In the genomic region with DNA sequence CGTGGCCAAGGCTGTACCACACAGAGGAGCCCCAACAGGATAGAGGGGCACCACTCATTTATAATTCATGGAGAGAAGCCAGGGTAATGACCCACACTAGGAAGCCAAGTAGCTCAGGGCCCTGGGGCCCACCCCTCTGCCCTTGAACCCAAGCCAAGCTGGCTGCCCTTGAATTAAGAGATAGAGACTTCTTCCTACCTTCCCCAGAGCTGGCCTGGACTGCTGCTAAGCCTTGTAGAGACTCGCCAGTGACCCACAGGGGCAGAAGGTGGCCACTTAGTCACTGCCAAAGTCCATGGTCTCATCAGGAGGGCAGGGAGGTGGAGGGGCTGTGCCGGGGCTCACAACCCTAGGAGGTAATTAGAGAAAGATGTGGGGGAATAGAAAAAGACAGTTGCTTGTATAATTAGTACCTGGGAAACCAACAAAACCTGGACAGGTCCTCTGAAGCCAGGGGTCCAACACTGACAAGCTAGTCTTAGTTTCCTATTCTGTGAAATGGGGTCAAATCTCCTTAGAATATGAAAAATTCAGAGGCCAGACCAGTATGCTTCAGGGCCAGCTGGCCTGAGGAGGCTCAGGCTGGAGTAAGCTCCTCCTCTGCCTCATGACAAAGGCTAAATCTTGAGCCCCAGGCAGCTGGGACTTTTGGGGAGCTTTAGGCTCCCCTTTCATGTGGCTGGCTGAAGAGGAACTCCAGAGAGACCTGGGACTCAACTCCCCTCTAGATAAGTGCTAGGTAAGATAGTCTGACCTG, we compare ENCODE assay signal across 9 mouse cellular contexts. TPM values are rescaled to one million over a fixed set of nuclear protein-coding genes. Genes with fewer than 3 reads are reported as not detected.
DNase-seq lines count a peak whose midpoint lies in the region; ATAC-seq and TF ChIP-seq lines count a peak whose summit lies in the region.
"Had no signal": no experiment of that assay in that cellular context is flagged by ENCODE, and none has a peak within 500 bp of the region (broad histone marks: within the 10 kb centered on the region; RNA-seq: fewer than 3 reads in every experiment).

No protein-coding gene starts in this region.

- intact Hi-C loops in gastrocnemius, adult 2 months (cut with DNase I), result no loop called here

- no peak for TF ChIP-seq CTCF in liver, postnatal 0 days (IDR thresholded peaks at IDR 0.05; ENCODE audit: low read depth)
- TF ChIP-seq CTCF in gastrocnemius, adult 2 months (IDR thresholded peaks at IDR 0.05), result no peak

- H3K4me3 ChIP-seq in liver, embryonic 12.5 days, result no peak overlapping the region
- no peak overlapping the region for H3K4me3 ChIP-seq in liver, postnatal 0 days (ENCODE audit: low read depth, low read length)
- H3K4me3 ChIP-seq in forebrain, embryonic 13.5 days, result peak overlapping the region; percentile 91
- no peak overlapping the region for H3K4me3 ChIP-seq in intestine, embryonic 16.5 days (ENCODE audit: low read length)
- H3K4me3 ChIP-seq in neural tube, embryonic 13.5 days, result peak overlapping the region; percentile 97
- no peak overlapping the region for H3K4me3 ChIP-seq in gastrocnemius, adult 2 months

- DNase-seq in liver, postnatal 0 days, result no peak
- no peak for DNase-seq in lung, adult 18-20 months
- DNase-seq in gastrocnemius, adult 2 months, result no peak
- DNase-seq: cerebellum, adult 8-10 months had no signal

- 75% methylated on average over 3 of the region's 3 CpGs for WGBS in liver, embryonic 12.5 days (ENCODE audit: insufficient replicate concordance)
- 60% methylated on average over 3 of the region's 3 CpGs for WGBS in liver, postnatal 0 days (ENCODE audit: insufficient replicate concordance)
- WGBS in forebrain, embryonic 13.5 days, result 64% methylated on average over 3 of the region's 3 CpGs
- WGBS in intestine, embryonic 16.5 days, result 62% methylated on average over 3 of the region's 3 CpGs
- WGBS in neural tube, embryonic 13.5 days, result 89% methylated on average over 3 of the region's 3 CpGs

- peak overlapping the region; percentile 59 for H3K27ac ChIP-seq in liver, embryonic 12.5 days
- no peak overlapping the region for H3K27ac ChIP-seq in liver, postnatal 0 days (ENCODE audit: low read depth)
- H3K27ac ChIP-seq in forebrain, embryonic 13.5 days, result no peak overlapping the region; the same call in 1 of the 2 replicates
- H3K27ac ChIP-seq in intestine, embryonic 16.5 days (ENCODE audit: low read length), result peak overlapping the region; percentile 27; the same call in 1 of the 2 replicates
- no peak overlapping the region for H3K27ac ChIP-seq in neural tube, embryonic 13.5 days (replicated peaks)
- H3K27ac ChIP-seq in gastrocnemius, adult 2 months, result no peak overlapping the region

- peak overlapping the region; percentile 81; the same call in 1 of the 2 replicates for H3K4me2 ChIP-seq in liver, embryonic 12.5 days
- H3K4me2 ChIP-seq in liver, postnatal 0 days (ENCODE audit: low read depth, low read length), result no peak overlapping the region
- peak overlapping the region; percentile 97 for H3K4me2 ChIP-seq in forebrain, embryonic 13.5 days
- H3K4me2 ChIP-seq in intestine, embryonic 16.5 days (ENCODE audit: low read depth, low read length), result no peak overlapping the region
- H3K4me2 ChIP-seq in neural tube, embryonic 13.5 days, result peak overlapping the region; percentile 87

- peaks cover 60% of the 10 kb centered on the region for H3K36me3 ChIP-seq in liver, embryonic 12.5 days
- peaks cover 45% of the 10 kb centered on the region for H3K36me3 ChIP-seq in liver, postnatal 0 days (replicated peaks; ENCODE audit: insufficient read depth, low read length)
- H3K36me3 ChIP-seq in forebrain, embryonic 13.5 days (ENCODE audit: poor library complexity, severe bottlenecking), result peaks cover 57% of the 10 kb centered on the region
- peaks cover 21% of the 10 kb centered on the region for H3K36me3 ChIP-seq in intestine, embryonic 16.5 days (ENCODE audit: control insufficient read depth, insufficient read depth, low read length)
- peaks cover 57% of the 10 kb centered on the region for H3K36me3 ChIP-seq in neural tube, embryonic 13.5 days

- no peaks in the 10 kb centered on the region for H3K9me3 ChIP-seq in liver, embryonic 12.5 days (replicated peaks)
- no peaks in the 10 kb centered on the region for H3K9me3 ChIP-seq in liver, postnatal 0 days (ENCODE audit: low read length)
- H3K9me3 ChIP-seq in forebrain, embryonic 13.5 days (replicated peaks), result no peaks in the 10 kb centered on the region
- no peaks in the 10 kb centered on the region for H3K9me3 ChIP-seq in intestine, embryonic 16.5 days (ENCODE audit: control insufficient read depth, low read length)
- H3K9me3 ChIP-seq in neural tube, embryonic 13.5 days, result no peaks in the 10 kb centered on the region

- ATAC-seq in liver, embryonic 12.5 days, result no peak
- no peak for ATAC-seq in liver, postnatal 0 days
- ATAC-seq in forebrain, embryonic 13.5 days, result no peak
- no peak for ATAC-seq in intestine, embryonic 16.5 days
- no peak for ATAC-seq in neural tube, embryonic 13.5 days (ENCODE audit: low read depth)

- H3K27me3 ChIP-seq in liver, embryonic 12.5 days (replicated peaks), result no peaks in the 10 kb centered on the region
- H3K27me3 ChIP-seq in liver, postnatal 0 days (ENCODE audit: insufficient read depth, low read length), result no peaks in the 10 kb centered on the region
- H3K27me3 ChIP-seq in forebrain, embryonic 13.5 days, result no peaks in the 10 kb centered on the region
- H3K27me3 ChIP-seq in intestine, embryonic 16.5 days (replicated peaks; ENCODE audit: control insufficient read depth, insufficient read depth, low read length), result no peaks in the 10 kb centered on the region
- no peaks in the 10 kb centered on the region for H3K27me3 ChIP-seq in neural tube, embryonic 13.5 days

- H3K4me1 ChIP-seq in liver, embryonic 12.5 days, result peaks cover 74% of the 10 kb centered on the region
- peaks cover 44% of the 10 kb centered on the region for H3K4me1 ChIP-seq in liver, postnatal 0 days (ENCODE audit: insufficient read depth)
- peaks cover 37% of the 10 kb centered on the region for H3K4me1 ChIP-seq in forebrain, embryonic 13.5 days
- H3K4me1 ChIP-seq in intestine, embryonic 16.5 days (ENCODE audit: control insufficient read depth, insufficient read depth, low read length), result peaks cover 27% of the 10 kb centered on the region
- H3K4me1 ChIP-seq in neural tube, embryonic 13.5 days (replicated peaks), result peaks cover 38% of the 10 kb centered on the region

- no peak for TF ChIP-seq EP300 in liver, postnatal 0 days (IDR thresholded peaks at IDR 0.05; ENCODE audit: low read depth)

- H3K9ac ChIP-seq in liver, embryonic 12.5 days, result peak overlapping the region; percentile 53
- no peak overlapping the region; the same call in 1 of the 2 replicates for H3K9ac ChIP-seq in liver, postnatal 0 days (replicated peaks)
- H3K9ac ChIP-seq in forebrain, embryonic 13.5 days, result peak overlapping the region; percentile 100
- H3K9ac ChIP-seq in intestine, embryonic 16.5 days (ENCODE audit: low read depth, low read length), result peak overlapping the region; percentile 20
- peak overlapping the region; percentile 98 for H3K9ac ChIP-seq in neural tube, embryonic 13.5 days

RNA-seq across cellular contexts. Expression of a gene that starts 9.4 kb away (rescaled TPM):
- polyA plus RNA-seq in liver, embryonic 12.5 days (2016; fragmentation: Nextera tagmentation; extraction: Ambion mirVana), result 36.8 and 38.4 TPM in 2 replicates
- polyA plus RNA-seq in liver, postnatal 0 days (2015; fragmentation: Nextera tagmentation; extraction: Ambion mirVana), result 26.2 and 28.2 TPM in 2 replicates
- polyA plus RNA-seq in forebrain, embryonic 13.5 days (2015; fragmentation: Nextera tagmentation; extraction: Ambion mirVana), result 98.6 and 98.8 TPM in 2 replicates
- 48.9 and 59.3 TPM in 2 replicates for polyA plus RNA-seq in intestine, embryonic 16.5 days (2015; fragmentation: Nextera tagmentation; extraction: Ambion mirVana)
- polyA plus RNA-seq in neural tube, embryonic 13.5 days (2015; fragmentation: Nextera tagmentation; extraction: Ambion mirVana), result 84.2 and 92.9 TPM in 2 replicates
- 10 to 100 TPM; 23.3 to 34.1 TPM for total RNA-seq in gastrocnemius, adult 2 months (2021)

RNA-seq across cellular contexts. Expression of a gene that starts 16.9 kb away (rescaled TPM):
- polyA plus RNA-seq in liver, embryonic 12.5 days (2016; fragmentation: Nextera tagmentation; extraction: Ambion mirVana), result 7.7 and 9.9 TPM in 2 replicates
- polyA plus RNA-seq in liver, postnatal 0 days (2015; fragmentation: Nextera tagmentation; extraction: Ambion mirVana), result 7.0 TPM in 2 replicates
- 0.05 TPM in 1 of 2 replicates, not detected in the other for polyA plus RNA-seq in forebrain, embryonic 13.5 days (2015; fragmentation: Nextera tagmentation; extraction: Ambion mirVana)
- 64.2 and 94.9 TPM in 2 replicates for polyA plus RNA-seq in intestine, embryonic 16.5 days (2015; fragmentation: Nextera tagmentation; extraction: Ambion mirVana)
- polyA plus RNA-seq in neural tube, embryonic 13.5 days (2015; fragmentation: Nextera tagmentation; extraction: Ambion mirVana), result 0.06 and 0.07 TPM in 2 replicates
- total RNA-seq in gastrocnemius, adult 2 months (2021), result not detected
- total RNA-seq: megakaryocyte progenitor cell, adult 5-6 weeks had no signal

Comparison
In these comparisons a context has a peak if more than half of its experiments do, and no peak if none do; other contexts are left out.
1. H3K27ac ChIP-seq: peak in liver, embryonic 12.5 days (single experiment) and intestine, embryonic 16.5 days (single experiment); none in liver, postnatal 0 days (single experiment), forebrain, embryonic 13.5 days (single experiment), neural tube, embryonic 13.5 days (single experiment) and gastrocnemius, adult 2 months (single experiment).
2. H3K4me2 ChIP-seq: peak in liver, embryonic 12.5 days (single experiment), forebrain, embryonic 13.5 days (single experiment) and neural tube, embryonic 13.5 days (single experiment); none in liver, postnatal 0 days (single experiment) and intestine, embryonic 16.5 days (single experiment).
3. H3K4me3 ChIP-seq: peak in forebrain, embryonic 13.5 days (single experiment) and neural tube, embryonic 13.5 days (single experiment); none in liver, embryonic 12.5 days (single experiment), liver, postnatal 0 days (single experiment), intestine, embryonic 16.5 days (single experiment) and gastrocnemius, adult 2 months (single experiment).